Mouse (Mus musculus) liver, embryonic 13.5 days (tissue): ENCODE data around the gene Dok1. TPM values are rescaled to one million over a fixed set of nuclear protein-coding genes. Genes with fewer than 3 reads are reported as not detected.
A peak's percentile ranks its signal among the peaks of the same experiment; 100 is the strongest.

ENCODE experiments used
- ATAC-seq: fragments of 200-750 bp; cut with Nextera tagmentation; 2 replicates; pipeline ENCODE4 v1.8.0; 2017; ENCODE audit warnings: low read depth, mild to moderate bottlenecking, moderate number of reproducible peaks, moderate library complexity
- DNase-seq: peaks from one replicate; pipeline ENCODE4 v3.0.0; 2022
- H3K27ac ChIP-seq: fragments of 300-500 bp; sonication (generic); 2 replicates; pipeline ENCODE4 v1.5.1; 2015; ENCODE audit warnings: moderate library complexity, mild to moderate bottlenecking, inconsistent platforms
- H3K27me3 ChIP-seq: fragments of 300-500 bp; sonication (generic); 2 replicates; pipeline ENCODE4 v1.6.1; 2015; ENCODE audit warnings: mild to moderate bottlenecking, inconsistent platforms
- H3K36me3 ChIP-seq: fragments of 300-500 bp; sonication (generic); 2 replicates; pipeline ENCODE4 v1.6.1; 2015; ENCODE audit warnings: mild to moderate bottlenecking, inconsistent platforms
- H3K4me1 ChIP-seq: fragments of 300-500 bp; sonication (generic); replicated peaks from 2 replicates; pipeline ENCODE4 v1.6.1; 2015; ENCODE audit warnings: inconsistent platforms
- H3K4me2 ChIP-seq: fragments of 300-500 bp; sonication (generic); 2 replicates; pipeline ENCODE4 v1.6.1; 2015; ENCODE audit warnings: inconsistent platforms, mild to moderate bottlenecking, moderate library complexity
- H3K4me3 ChIP-seq: fragments of 300-500 bp; sonication (generic); replicated peaks from 2 replicates; pipeline ENCODE4 v1.5.1; 2015; ENCODE audit warnings: mild to moderate bottlenecking, inconsistent platforms
- H3K9ac ChIP-seq: fragments of 300-500 bp; sonication (generic); 2 replicates; pipeline ENCODE4 v1.6.1; 2015; ENCODE audit warnings: mild to moderate bottlenecking, inconsistent platforms
- H3K9me3 ChIP-seq: fragments of 300-500 bp; sonication (generic); replicated peaks from 2 replicates; pipeline ENCODE4 v1.6.1; 2016; ENCODE audit warnings: inconsistent platforms
- WGBS: fragments of 180-500 bp; shearing (Covaris S2); methylation state at CpG from one replicate; pipeline ENCODE4 v1.1.7; 2015; ENCODE audit not compliant: insufficient replicate concordance; 5-methylcytosine and 5-hydroxymethylcytosine counted together
- polyA plus RNA-seq: library from polyadenylated mRNA; unstranded; fragments of >200 nt; fragmentation: Nextera tagmentation; extraction: Ambion mirVana; gene quantifications from 2 replicates; pipeline ENCODE4 v1.2.1, GENCODE M21; 2015

The Dok1 gene
- polyA plus RNA-seq, 1 experiment from 2014 or later: 20.2 TPM

DNA sequence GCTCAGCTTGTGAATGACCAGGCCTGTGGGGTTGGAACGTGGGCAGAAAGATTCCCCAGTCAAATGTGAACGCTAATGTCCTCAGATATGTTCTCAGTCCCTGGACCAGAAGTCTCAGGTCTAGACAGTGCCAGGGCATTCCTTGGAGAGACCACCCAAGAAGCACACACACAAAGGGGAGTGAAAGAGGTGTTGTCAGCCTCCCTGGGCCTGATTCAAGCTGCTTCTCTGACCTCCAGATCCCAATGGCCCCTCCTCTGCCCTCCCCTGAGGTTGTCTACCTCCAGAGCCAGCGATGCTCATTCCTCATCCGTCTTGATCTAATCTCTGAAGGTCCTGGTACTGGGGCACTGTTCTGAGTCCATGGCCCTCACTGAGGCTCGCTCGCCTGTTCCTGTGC, 10.3 kb upstream of the Dok1 start:
- DNase-seq: no peak
- 0 out of 2 replicates have a peak overlapping the region, but pooled peaks have one; percentile 21 for H3K27ac ChIP-seq
- H3K36me3 ChIP-seq: no peaks in the 10 kb centered on the region
- no peak overlapping the region for H3K9ac ChIP-seq
- no peak for ATAC-seq
- peaks cover 28% of the 10 kb centered on the region for H3K4me1 ChIP-seq
- H3K4me3 ChIP-seq: no peak overlapping the region
- no peaks in the 10 kb centered on the region for H3K9me3 ChIP-seq
- no peak overlapping the region for H3K4me2 ChIP-seq
- no peaks in the 10 kb centered on the region for H3K27me3 ChIP-seq
- 65% methylated on average over 6 of the region's 6 CpGs for WGBS

DNA sequence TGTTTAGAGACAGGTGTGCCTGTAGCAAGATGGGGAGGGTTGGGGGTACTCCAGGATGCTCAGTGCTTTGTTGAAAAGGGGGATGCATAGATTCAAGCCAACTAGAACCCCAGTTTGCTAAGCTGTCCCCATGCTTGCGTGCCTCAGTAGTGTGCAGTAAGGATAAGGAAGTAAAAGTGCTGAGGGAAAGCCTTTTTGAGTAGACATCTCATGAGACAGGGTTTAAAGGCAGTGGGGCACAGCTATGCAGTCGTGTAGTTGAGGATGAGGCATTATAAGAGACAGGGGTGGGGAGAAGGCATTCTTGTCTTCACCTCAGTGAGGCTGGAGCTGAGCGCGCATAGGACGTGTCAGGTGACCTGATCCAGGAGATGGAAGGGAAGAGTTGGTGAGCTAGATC, 7.3 kb upstream of the Dok1 start:
- Histone ChIP-seq H3K9me3 (no peaks in the 10 kb centered on the region), H3K4me3 (no peak overlapping the region)
- WGBS: 78% methylated on average over 5 of the region's 5 CpGs

DNA sequence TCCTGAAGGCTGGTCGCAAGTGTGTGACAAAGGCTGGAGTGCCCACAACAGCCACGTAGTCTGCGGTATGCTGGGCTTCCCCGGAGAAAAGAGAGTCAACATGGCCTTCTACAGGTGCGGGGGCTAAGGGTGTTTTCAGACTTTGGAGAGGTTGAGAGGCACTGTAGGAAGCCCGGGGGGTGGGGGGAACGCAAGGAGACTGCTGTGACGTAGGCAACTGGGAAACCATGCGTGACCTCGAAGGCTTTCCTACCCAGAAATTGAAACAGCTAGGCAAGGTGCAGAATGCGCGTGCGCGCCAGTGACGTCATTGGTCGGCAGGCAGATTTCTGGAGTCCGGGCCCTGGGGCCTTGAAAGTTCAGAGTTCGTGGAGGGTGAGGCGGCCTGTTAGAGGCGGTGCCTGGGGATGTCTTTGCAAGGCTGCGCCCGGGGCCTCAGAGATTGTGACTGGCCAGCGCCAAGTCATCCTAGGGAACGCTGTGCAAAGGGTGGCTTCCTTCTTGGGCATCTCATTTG, 5.3 kb upstream of the Dok1 start:
- no peaks in the 10 kb centered on the region for H3K9me3 ChIP-seq
- peak overlapping the region; percentile 93 for H3K27ac ChIP-seq
- H3K4me1 ChIP-seq: peaks cover 50% of the 10 kb centered on the region
- peaks cover 21% of the 10 kb centered on the region; the same call in 1 of the 2 replicates for H3K27me3 ChIP-seq
- 14% methylated on average over 24 of the region's 24 CpGs for WGBS
- peak overlapping the region; percentile 63 for H3K9ac ChIP-seq
- peak overlapping the region; percentile 35 for H3K4me3 ChIP-seq
- ATAC-seq: peak; percentile 99
- H3K4me2 ChIP-seq: peak overlapping the region; percentile 62
- no peaks in the 10 kb centered on the region for H3K36me3 ChIP-seq
- peak; percentile 90 for DNase-seq

More for the DNA sequence above, 7.3 kb upstream of the Dok1 start:
- ATAC-seq (no peak), DNase-seq (no peak)
- Histone ChIP-seq H3K4me2 (no peak overlapping the region), H3K9ac (no peak overlapping the region), H3K27me3 (peaks cover 7% of the 10 kb centered on the region; the same call in 1 of the 2 replicates), H3K27ac (peak overlapping the region; percentile 53; the same call in 1 of the 2 replicates), H3K36me3 (no peaks in the 10 kb centered on the region), H3K4me1 (peaks cover 32% of the 10 kb centered on the region)

DNA sequence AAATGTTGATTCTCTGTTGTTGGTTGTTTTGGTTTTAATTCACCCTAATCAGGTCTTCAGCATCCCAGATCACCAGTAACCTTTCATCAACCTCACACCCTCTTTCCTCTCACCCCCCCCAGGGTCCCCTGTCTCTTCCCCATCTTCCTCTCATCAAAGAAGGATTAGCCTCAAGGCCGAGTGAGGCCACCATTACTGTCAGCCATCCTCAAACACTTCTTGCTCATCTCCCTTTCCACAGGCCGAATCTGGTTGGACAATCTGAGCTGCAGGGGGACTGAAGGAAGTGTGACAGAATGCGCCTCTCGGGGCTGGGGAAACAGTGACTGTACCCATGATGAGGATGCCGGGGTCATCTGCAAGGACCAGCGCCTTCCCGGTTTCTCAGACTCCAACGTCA, 3.9 kb upstream of the Dok1 start:
- H3K36me3 ChIP-seq: peaks cover under 1% of the 10 kb centered on the region; the same call in 1 of the 2 replicates
- H3K4me2 ChIP-seq: no peak overlapping the region
- no peak overlapping the region for H3K4me3 ChIP-seq
- H3K9me3 ChIP-seq: no peaks in the 10 kb centered on the region
- no peak for ATAC-seq
- no peak for DNase-seq
- no peak overlapping the region for H3K9ac ChIP-seq
- H3K27me3 ChIP-seq: peaks cover 22% of the 10 kb centered on the region; the same call in 1 of the 2 replicates
- peaks cover 58% of the 10 kb centered on the region for H3K4me1 ChIP-seq
- no peak overlapping the region for H3K27ac ChIP-seq
- 80% methylated on average over 8 of the region's 8 CpGs for WGBS

DNA sequence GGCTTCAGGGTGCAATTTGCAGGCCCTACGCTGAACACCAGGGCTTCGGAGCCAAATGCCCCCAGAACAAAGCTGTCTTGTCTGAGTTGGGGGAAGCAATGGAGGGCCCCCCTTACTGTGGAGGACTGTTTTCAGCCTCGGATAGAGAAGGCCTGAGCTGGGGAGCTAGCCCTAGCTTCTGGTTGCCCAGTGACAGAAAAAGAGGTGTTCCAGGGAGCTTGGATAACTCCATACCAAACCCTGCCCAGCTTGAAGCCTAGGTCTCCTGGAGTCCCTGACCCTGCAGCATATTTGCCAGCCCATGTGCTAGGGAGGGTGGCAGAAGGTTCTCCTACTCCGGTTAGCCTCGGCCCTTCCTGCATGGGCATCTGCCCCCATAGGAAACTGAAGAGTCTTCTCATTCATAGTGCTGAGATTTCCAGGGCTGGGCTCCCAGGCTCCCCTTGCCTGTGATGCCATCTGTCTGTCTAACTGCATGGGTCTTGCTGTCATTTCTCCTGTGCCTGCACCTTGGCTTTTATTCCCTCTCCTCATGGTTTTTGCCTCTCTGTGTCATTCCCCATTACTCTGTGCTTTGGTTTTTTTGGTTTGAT, 1.3 kb upstream of the Dok1 start:
- peak overlapping the region; percentile 83 for H3K4me2 ChIP-seq
- no peaks in the 10 kb centered on the region for H3K9me3 ChIP-seq
- ATAC-seq (no peak), DNase-seq (no peak)
- peaks cover 31% of the 10 kb centered on the region for H3K27me3 ChIP-seq
- peak overlapping the region; percentile 92; the same call in 1 of the 2 replicates for H3K9ac ChIP-seq
- 54% methylated on average over 5 of the region's 5 CpGs for WGBS
- peak overlapping the region; percentile 87; the same call in 1 of the 2 replicates for H3K27ac ChIP-seq
- H3K36me3 ChIP-seq: peaks cover 27% of the 10 kb centered on the region
- H3K4me1 ChIP-seq: peaks cover 70% of the 10 kb centered on the region
- peak overlapping the region; percentile 78 for H3K4me3 ChIP-seq

DNA sequence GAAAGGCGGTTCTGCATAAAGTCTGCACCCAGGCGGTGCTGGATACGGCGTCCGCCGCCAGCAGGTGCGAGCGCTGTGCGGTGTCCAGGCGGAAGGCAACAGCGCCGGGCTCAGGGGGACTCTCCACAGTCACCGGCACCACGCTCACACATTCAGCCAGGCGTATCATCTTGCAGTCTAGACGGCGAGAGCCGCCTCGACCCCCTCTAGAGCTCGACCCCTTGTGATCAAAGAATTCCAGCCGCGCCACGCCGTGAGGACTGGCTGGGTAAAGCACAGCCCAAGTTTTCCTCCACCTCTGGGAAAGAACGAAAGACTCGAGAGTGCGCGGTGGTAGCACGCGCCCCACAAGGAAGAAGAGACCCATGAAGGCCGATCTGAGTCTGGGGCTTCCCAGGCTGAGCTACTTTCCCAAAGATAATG, 491 bp downstream of the Dok1 start:
- H3K4me2 ChIP-seq: peak overlapping the region; percentile 83
- no peaks in the 10 kb centered on the region for H3K9me3 ChIP-seq
- peaks cover 31% of the 10 kb centered on the region for H3K36me3 ChIP-seq
- peaks cover 31% of the 10 kb centered on the region for H3K27me3 ChIP-seq
- H3K4me1 ChIP-seq: peaks cover 69% of the 10 kb centered on the region
- ATAC-seq (peak; percentile 73), DNase-seq (peak; percentile 52)
- peak overlapping the region; percentile 78 for H3K4me3 ChIP-seq
- H3K9ac ChIP-seq: peak overlapping the region; percentile 92
- WGBS: 0% methylated on average over 31 of the region's 31 CpGs
- peak overlapping the region; percentile 87 for H3K27ac ChIP-seq

DNA sequence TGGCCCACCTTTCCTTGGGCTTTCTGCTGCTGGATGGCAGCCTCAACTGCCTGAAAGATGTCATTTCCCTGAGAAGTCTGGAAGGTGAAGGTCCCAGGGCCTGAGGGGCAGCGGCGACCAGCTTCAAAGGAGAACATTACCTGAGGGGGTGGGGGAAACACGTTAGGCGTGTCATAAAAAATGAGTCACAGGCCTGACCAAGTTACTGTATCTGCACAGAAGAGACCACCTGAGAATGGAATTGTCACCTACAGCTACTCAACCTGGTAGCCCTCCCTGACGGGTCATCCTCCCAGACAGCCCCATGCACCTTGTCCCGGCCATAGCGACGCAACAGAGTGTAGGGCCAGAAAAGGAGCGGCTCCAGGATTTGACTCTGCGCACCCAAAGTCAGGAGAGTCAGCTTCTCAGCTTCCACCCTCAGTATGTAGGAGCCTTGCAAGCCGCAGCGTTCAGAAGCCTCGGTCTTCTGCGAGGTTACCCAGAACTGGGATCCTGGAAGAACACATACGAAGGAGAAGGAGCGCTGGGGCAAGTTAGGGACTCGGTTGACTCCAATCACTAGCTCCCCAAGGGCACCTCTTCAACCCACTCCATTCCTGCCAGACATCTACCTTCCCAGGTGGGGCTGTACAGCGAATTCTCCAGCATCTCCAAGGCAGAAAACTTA, 1.2 kb downstream of the Dok1 start:
- WGBS: 56% methylated on average over 18 of the region's 18 CpGs
- peak overlapping the region; percentile 87 for H3K27ac ChIP-seq
- H3K4me3 ChIP-seq: peak overlapping the region; percentile 78
- peaks cover 31% of the 10 kb centered on the region for H3K27me3 ChIP-seq
- H3K4me1 ChIP-seq: peaks cover 75% of the 10 kb centered on the region
- no peaks in the 10 kb centered on the region for H3K9me3 ChIP-seq
- ATAC-seq: no peak
- H3K36me3 ChIP-seq: peaks cover 31% of the 10 kb centered on the region
- DNase-seq: no peak
- H3K4me2 ChIP-seq: peak overlapping the region; percentile 83
- peak overlapping the region; percentile 92 for H3K9ac ChIP-seq

DNA sequence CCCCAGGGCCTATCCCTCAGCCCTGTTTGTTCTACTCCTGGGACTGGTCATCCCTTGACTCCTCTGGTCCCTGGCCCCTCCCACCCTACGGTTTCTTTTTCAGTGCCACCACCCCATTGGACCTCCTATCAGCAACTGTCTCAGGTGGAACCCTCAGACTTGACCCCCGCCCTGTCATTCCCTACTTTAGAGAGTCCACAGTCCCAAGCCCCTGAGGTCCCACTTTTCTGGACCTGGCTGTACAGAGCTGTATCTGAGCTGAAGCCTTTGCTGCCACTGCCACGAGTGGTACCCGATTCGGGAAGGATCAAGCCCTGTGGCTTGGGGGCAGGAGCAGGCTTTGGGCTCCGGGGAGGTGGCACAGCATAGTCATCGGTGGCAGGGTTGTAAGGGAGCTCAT, 2.2 kb downstream of the Dok1 start:
- H3K4me2 ChIP-seq: peak overlapping the region; percentile 83; the same call in 1 of the 2 replicates
- H3K27me3 ChIP-seq: peaks cover 29% of the 10 kb centered on the region
- H3K36me3 ChIP-seq: peaks cover 31% of the 10 kb centered on the region
- ATAC-seq (no peak), DNase-seq (no peak)
- 75% methylated on average over 7 of the region's 7 CpGs for WGBS
- H3K4me3 ChIP-seq: no peak overlapping the region
- H3K9ac ChIP-seq: peak overlapping the region; percentile 92
- H3K27ac ChIP-seq: peak overlapping the region; percentile 35; the same call in 1 of the 2 replicates
- peaks cover 80% of the 10 kb centered on the region for H3K4me1 ChIP-seq
- no peaks in the 10 kb centered on the region for H3K9me3 ChIP-seq

DNA sequence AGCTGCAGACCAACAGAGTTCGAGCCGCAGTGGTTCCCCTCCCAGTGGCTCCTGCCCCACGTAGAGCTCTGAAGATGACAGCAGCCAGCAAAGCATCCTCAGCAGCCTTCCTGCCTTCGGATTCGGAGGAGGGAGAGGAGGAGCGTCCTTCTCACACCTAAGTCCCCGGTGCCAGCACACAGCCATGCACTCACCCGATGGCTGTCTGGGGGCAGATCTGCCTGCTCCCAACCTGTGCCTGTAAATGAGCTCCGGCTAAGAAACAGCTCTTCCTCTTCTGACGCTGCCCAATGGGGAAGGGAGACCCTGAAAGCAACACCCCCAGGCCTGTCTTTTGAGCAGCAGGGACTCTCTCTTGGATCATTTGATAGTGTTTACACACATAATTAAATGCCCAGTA, 3.5 kb downstream of the Dok1 start:
- Histone ChIP-seq H3K4me2 (no peak overlapping the region), H3K36me3 (peaks cover 31% of the 10 kb centered on the region), H3K9me3 (no peaks in the 10 kb centered on the region), H3K27ac (peak overlapping the region; percentile 44), H3K4me3 (no peak overlapping the region), H3K27me3 (peaks cover 17% of the 10 kb centered on the region), H3K4me1 (peaks cover 79% of the 10 kb centered on the region), H3K9ac (no peak overlapping the region)
- DNase-seq: no peak
- 58% methylated on average over 10 of the region's 10 CpGs for WGBS
- ATAC-seq: no peak

DNA sequence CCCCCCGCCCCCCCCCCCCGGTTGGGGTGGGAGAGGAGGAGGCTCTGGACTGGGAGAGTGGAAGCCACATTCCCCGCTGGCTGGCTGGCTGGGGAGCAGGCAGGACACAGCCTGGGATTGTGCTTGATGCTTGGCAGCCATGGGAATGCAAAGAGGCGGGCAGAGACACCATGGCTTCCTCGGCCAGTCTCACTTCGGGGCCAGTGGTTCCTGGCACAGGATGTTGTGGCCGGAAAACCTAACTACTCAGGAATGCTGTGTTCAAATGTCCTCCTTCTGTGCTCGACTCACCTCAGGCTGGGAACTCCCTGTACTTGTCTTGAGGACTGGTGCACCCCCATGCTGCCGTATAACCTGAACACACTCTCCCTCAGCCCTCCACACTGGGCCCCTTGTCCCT, 5.6 kb downstream of the Dok1 start:
- ATAC-seq (no peak), DNase-seq (no peak)
- Histone ChIP-seq H3K4me3 (no peak overlapping the region), H3K9me3 (no peaks in the 10 kb centered on the region), H3K4me1 (peaks cover 84% of the 10 kb centered on the region), H3K4me2 (no peak overlapping the region), H3K27me3 (peaks cover 9% of the 10 kb centered on the region; the same call in 1 of the 2 replicates), H3K9ac (no peak overlapping the region; the same call in 1 of the 2 replicates), H3K36me3 (peaks cover 31% of the 10 kb centered on the region), H3K27ac (peak overlapping the region; percentile 44)
- 45% methylated on average over 7 of the region's 9 CpGs for WGBS

DNA sequence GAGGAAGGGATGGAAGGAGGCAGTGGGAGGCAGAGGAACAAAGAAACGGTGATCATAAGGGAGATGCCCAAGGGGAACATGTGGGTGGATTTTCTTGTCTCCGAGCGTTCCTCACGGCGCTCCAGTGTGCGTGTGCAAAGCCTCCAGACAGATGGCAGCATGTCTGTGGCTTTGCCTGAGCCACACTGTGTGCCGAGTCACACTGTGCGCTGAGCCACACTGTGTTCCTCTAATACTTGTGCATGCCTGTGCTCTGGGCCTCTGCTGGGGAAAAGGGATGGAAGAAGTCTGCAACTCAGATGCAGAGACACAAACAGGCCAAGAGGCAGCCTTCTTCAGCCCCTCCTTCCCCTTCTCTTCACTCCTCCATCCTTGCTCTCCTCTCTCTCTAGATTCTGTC, 6.0 kb downstream of the Dok1 start:
- Histone ChIP-seq H3K27ac (peak overlapping the region; percentile 44), H3K9ac (no peak overlapping the region; the same call in 1 of the 2 replicates), H3K9me3 (no peaks in the 10 kb centered on the region), H3K4me1 (peaks cover 84% of the 10 kb centered on the region), H3K4me3 (no peak overlapping the region), H3K4me2 (no peak overlapping the region), H3K27me3 (peaks cover 9% of the 10 kb centered on the region; the same call in 1 of the 2 replicates), H3K36me3 (peaks cover 31% of the 10 kb centered on the region)
- ATAC-seq: no peak
- WGBS: 76% methylated on average over 8 of the region's 8 CpGs
- no peak for DNase-seq
